Mouse (Mus musculus) layer of hippocampus, adult 9-11 months (tissue): ENCODE measurements around the gene F3.
A peak's percentile ranks its signal among the peaks of the same experiment; 100 is the strongest.

Experiments used
- DNase-seq: peaks from one replicate; pipeline ENCODE4 v3.0.0; 2022

F3 gene

GRCm38 (mm10) chr3:121722971-121723844, at the start of gene F3:
TSS of gene F3 (plus strand) at chr3:121723537.
- peak; percentile 76 for DNase-seq

- no peak for DNase-seq
These were observed 44.4 kb upstream of the F3 start for GRCm38 (mm10) chr3:121678935-121679334.

- DNase-seq = no peak
These were observed 43.9 kb upstream of the F3 start for GRCm38 (mm10) chr3:121679443-121679842.

- no peak for DNase-seq
These were observed 43.1 kb upstream of the F3 start for GRCm38 (mm10) chr3:121680187-121680586.

GRCm38 (mm10) chr3:121682439-121683411, 40.6 kb upstream of the F3 start:
- no peak for DNase-seq

GRCm38 (mm10) chr3:121684552-121684951, 38.8 kb upstream of the F3 start:
- DNase-seq = no peak

GRCm38 (mm10) chr3:121684963-121685362, 38.4 kb upstream of the F3 start:
- no peak for DNase-seq

- DNase-seq = no peak
These were observed 37.4 kb upstream of the F3 start for GRCm38 (mm10) chr3:121685985-121686384.

GRCm38 (mm10) chr3:121686408-121686911, 36.9 kb upstream of the F3 start:
- DNase-seq = peak; percentile 28

GRCm38 (mm10) chr3:121687741-121688140, 35.6 kb upstream of the F3 start:
- DNase-seq = no peak

- DNase-seq = no peak
These were observed 34.3 kb upstream of the F3 start for GRCm38 (mm10) chr3:121689029-121689428.

- DNase-seq = no peak
These were observed 33.6 kb upstream of the F3 start for GRCm38 (mm10) chr3:121689697-121690096.

- peak; percentile 61 for DNase-seq
These were observed 30.2 kb upstream of the F3 start for GRCm38 (mm10) chr3:121693001-121693730.

GRCm38 (mm10) chr3:121693746-121694145, 29.6 kb upstream of the F3 start:
- no peak for DNase-seq

- DNase-seq = no peak
These were observed 26.2 kb upstream of the F3 start for GRCm38 (mm10) chr3:121697169-121697568.

- DNase-seq = no peak
These were observed 23.9 kb upstream of the F3 start for GRCm38 (mm10) chr3:121699401-121699800.

- DNase-seq = no peak
These were observed 23.5 kb upstream of the F3 start for GRCm38 (mm10) chr3:121699849-121700248.

- DNase-seq = peak; percentile 71
These were observed 22.9 kb upstream of the F3 start for GRCm38 (mm10) chr3:121700364-121700952.

GRCm38 (mm10) chr3:121703155-121703879, 20.0 kb upstream of the F3 start:
- no peak for DNase-seq

GRCm38 (mm10) chr3:121703880-121704243, 19.5 kb upstream of the F3 start:
- DNase-seq = no peak

GRCm38 (mm10) chr3:121706087-121706486, 17.2 kb upstream of the F3 start:
- DNase-seq = no peak

- DNase-seq = no peak
These were observed 16.2 kb upstream of the F3 start for GRCm38 (mm10) chr3:121707106-121707505.
